Comparison of ENCODE assay signal across 8 mouse cellular contexts in genomic region chr11:7625256-7625655, GRCm38 (mm10).
DNase-seq lines count a peak whose midpoint lies in the region.
"Had no signal": no experiment of that assay in that cellular context is flagged by ENCODE, and none has a peak within 500 bp of the region (broad histone marks: within the 10 kb centered on the region; RNA-seq: fewer than 3 reads in every experiment).

No protein-coding gene starts in this region.

- intact Hi-C loops in gastrocnemius, postnatal 14 days (cut with DNase I; ENCODE audit: low total_unique reads), result no loop called here

- peak; percentile 38 to 60 for DNase-seq in heart, adult 18-20 months
- DNase-seq in heart, postnatal 4 days, result no peak
- DNase-seq in lung, postnatal 36 days, result peak; percentile 17
- DNase-seq in lung, postnatal 4 days, result no peak
- DNase-seq in adrenal gland, postnatal 25 days, result peak; percentile 4
- DNase-seq in gastrocnemius, postnatal 14 days, result peak; percentile 32
- no peak for DNase-seq in yolk sac, embryonic 10.5 days (ENCODE audit: low spot score)
- DNase-seq: lung, postnatal 14 days had no signal

Comparison
In these comparisons a context has a peak if more than half of its experiments do, and no peak if none do; other contexts are left out.
1. DNase-seq: peak in heart, adult 18-20 months (2 of 2), lung, postnatal 36 days (single experiment), adrenal gland, postnatal 25 days (single experiment) and gastrocnemius, postnatal 14 days (single experiment); none in heart, postnatal 4 days (single experiment), lung, postnatal 4 days (0 of 2) and yolk sac, embryonic 10.5 days (single experiment).